25 mouse cellular contexts compared by ENCODE assay signal in the genomic region with DNA sequence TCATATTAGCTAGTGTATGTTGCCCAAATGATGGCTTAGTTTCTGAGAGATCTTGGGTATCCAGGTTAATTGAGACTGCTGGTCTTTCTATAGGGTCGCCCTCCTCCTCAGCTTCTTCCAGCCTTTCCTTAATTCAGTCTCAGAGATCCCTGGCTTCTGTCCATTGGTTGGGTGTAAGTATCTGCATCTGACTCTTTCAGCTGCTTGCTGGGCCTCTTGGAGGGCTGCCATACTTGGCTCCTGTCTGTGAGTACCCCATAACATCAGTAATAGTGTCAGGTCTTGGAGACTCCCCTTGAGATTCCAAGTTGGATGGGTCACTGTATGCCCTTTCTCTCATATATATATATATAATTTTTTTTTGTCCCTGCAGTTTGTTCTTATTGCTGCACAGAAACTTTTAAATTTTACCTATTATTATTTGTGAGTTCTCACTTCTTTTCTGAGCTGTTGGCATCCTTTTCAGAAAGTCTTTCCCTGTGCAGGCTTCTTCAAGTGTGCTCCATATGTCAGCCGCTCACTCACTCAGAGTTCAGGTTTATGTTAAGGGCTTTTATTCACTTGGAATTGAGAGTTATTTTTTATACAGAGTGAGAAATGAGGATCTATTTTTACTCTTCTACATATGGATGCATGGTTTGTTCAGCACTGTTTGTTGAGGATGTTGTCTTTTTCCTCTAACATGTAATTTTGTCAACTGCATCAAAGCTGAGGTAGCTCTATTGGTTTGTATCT.
DNase-seq lines count a peak whose midpoint lies in the region; ATAC-seq lines count a peak whose summit lies in the region.
"Had no signal": no experiment of that assay in that cellular context is flagged by ENCODE, and none has a peak within 500 bp of the region (broad histone marks: within the 10 kb centered on the region; RNA-seq: fewer than 3 reads in every experiment).

No protein-coding gene starts in this region.

- 98% methylated on average over 2 of the region's 2 CpGs for WGBS in forebrain, embryonic 11.5 days

- no peak overlapping the region for H3K9ac ChIP-seq in forebrain, embryonic 11.5 days (ENCODE audit: low read length)
- H3K9ac ChIP-seq: embryonic facial prominence, embryonic 15.5 days; forebrain, embryonic 13.5 days; intestine, embryonic 15.5 days; liver, embryonic 12.5 days; liver, postnatal 0 days; midbrain, embryonic 12.5 days; neural tube, embryonic 13.5 days had no signal

- H3K36me3 ChIP-seq in forebrain, embryonic 11.5 days (ENCODE audit: control insufficient read depth, insufficient read depth, low read length): no peaks in the 10 kb centered on the region
- H3K36me3 ChIP-seq: embryonic facial prominence, embryonic 10.5 days; embryonic facial prominence, embryonic 15.5 days; hindbrain, embryonic 10.5 days; intestine, embryonic 15.5 days; liver, embryonic 12.5 days; midbrain, embryonic 12.5 days; neural tube, embryonic 13.5 days had no signal

- no peaks in the 10 kb centered on the region for H3K27me3 ChIP-seq in forebrain, embryonic 11.5 days (ENCODE audit: control insufficient read depth, insufficient read depth, low read length)
- H3K27me3 ChIP-seq: embryonic facial prominence, embryonic 15.5 days; forebrain, embryonic 13.5 days; intestine, embryonic 15.5 days; liver, embryonic 12.5 days; midbrain, embryonic 12.5 days; neural tube, embryonic 13.5 days; Patski had no signal

- no peak overlapping the region for H3K4me3 ChIP-seq in forebrain, embryonic 11.5 days (ENCODE audit: low read depth, low read length)
- H3K4me3 ChIP-seq: embryonic facial prominence, embryonic 10.5 days; embryonic facial prominence, embryonic 15.5 days; forebrain, embryonic 13.5 days; hindbrain, embryonic 10.5 days; intestine, embryonic 15.5 days; liver, embryonic 12.5 days; midbrain, embryonic 12.5 days; neural tube, embryonic 13.5 days had no signal

- ATAC-seq in forebrain, embryonic 11.5 days (replicated peaks; ENCODE audit: low FRiP score): no peak
- ATAC-seq: forebrain, embryonic 13.5 days; hindbrain, embryonic 16.5 days; intestine, embryonic 15.5 days; liver, embryonic 12.5 days; liver, postnatal 0 days; Patski had no signal

- H3K9me3 ChIP-seq in forebrain, embryonic 11.5 days (ENCODE audit: control insufficient read depth, low read length): no peaks in the 10 kb centered on the region
- H3K9me3 ChIP-seq: embryonic facial prominence, embryonic 10.5 days; embryonic facial prominence, embryonic 15.5 days; forebrain, embryonic 13.5 days; hindbrain, embryonic 10.5 days; intestine, embryonic 15.5 days; liver, embryonic 12.5 days; midbrain, embryonic 12.5 days; neural tube, embryonic 13.5 days had no signal

- DNase-seq in cerebellum, postnatal 14 days: peak; percentile 17 to 50
- DNase-seq in cerebellum, adult 9-10 months: no peak
- peak; percentile 15 for DNase-seq in left cerebral cortex, adult 11 months (ENCODE audit: low spot score)
- no peak for DNase-seq in left cerebral cortex, adult 8-10 months (ENCODE audit: low spot score in 2 of 2)
- peak; percentile 74 for DNase-seq in brain, adult 2 months (ENCODE audit: low read depth, low spot score)
- peak; percentile 63 for DNase-seq in left cerebral cortex, postnatal 4 days
- no peak for DNase-seq in forebrain, embryonic 11.5 days (ENCODE audit: low spot score)
- DNase-seq: adrenal gland, postnatal 25 days; cerebellum, adult 8-10 months; heart, postnatal 14 days; kidney, adult 2 months; kidney, postnatal 4 days; liver, postnatal 0 days; lung, postnatal 36 days; thymus, postnatal 4 days had no signal

- no peak overlapping the region for H3K27ac ChIP-seq in forebrain, embryonic 11.5 days (ENCODE audit: low read depth, low read length)
- H3K27ac ChIP-seq: embryonic facial prominence, embryonic 10.5 days; embryonic facial prominence, embryonic 15.5 days; forebrain, embryonic 13.5 days; hindbrain, embryonic 10.5 days; intestine, embryonic 15.5 days; liver, embryonic 12.5 days; midbrain, embryonic 12.5 days; neural tube, embryonic 13.5 days had no signal

- H3K4me2 ChIP-seq in forebrain, embryonic 11.5 days (ENCODE audit: low read depth, low read length, severe bottlenecking): no peak overlapping the region
- H3K4me2 ChIP-seq: embryonic facial prominence, embryonic 15.5 days; forebrain, embryonic 13.5 days; intestine, embryonic 15.5 days; liver, embryonic 12.5 days; midbrain, embryonic 12.5 days; neural tube, embryonic 13.5 days had no signal

- intact Hi-C loops in left cerebral cortex, postnatal 4 days (cut with DNase I): no loop called here

- no peaks in the 10 kb centered on the region for H3K4me1 ChIP-seq in forebrain, embryonic 11.5 days (replicated peaks; ENCODE audit: control insufficient read depth, insufficient read depth, low read length)
- H3K4me1 ChIP-seq: embryonic facial prominence, embryonic 10.5 days; embryonic facial prominence, embryonic 15.5 days; forebrain, embryonic 13.5 days; hindbrain, embryonic 10.5 days; intestine, embryonic 15.5 days; liver, embryonic 12.5 days; midbrain, embryonic 12.5 days; neural tube, embryonic 13.5 days had no signal

Comparison
In these comparisons a context has a peak if more than half of its experiments do, and no peak if none do; other contexts are left out.
1. DNase-seq: peak in cerebellum, postnatal 14 days (2 of 2), left cerebral cortex, adult 11 months (single experiment), brain, adult 2 months (single experiment) and left cerebral cortex, postnatal 4 days (single experiment); none in cerebellum, adult 9-10 months (single experiment), left cerebral cortex, adult 8-10 months (0 of 2) and forebrain, embryonic 11.5 days (single experiment).